Mouse (Mus musculus) lung, postnatal 4 days (tissue): ENCODE measurements at regions not wholly inside any gene's neighbourhood (a gene's known extent, or its start where the extent isn't known, plus 50 kb on each side); places are given as distances from the start of the nearest gene placed in this dataset.

Experiments used
- DNase-seq, 2 experiments: peaks; one replicate each; pipeline ENCODE4 v3.0.0; 2021

DNA sequence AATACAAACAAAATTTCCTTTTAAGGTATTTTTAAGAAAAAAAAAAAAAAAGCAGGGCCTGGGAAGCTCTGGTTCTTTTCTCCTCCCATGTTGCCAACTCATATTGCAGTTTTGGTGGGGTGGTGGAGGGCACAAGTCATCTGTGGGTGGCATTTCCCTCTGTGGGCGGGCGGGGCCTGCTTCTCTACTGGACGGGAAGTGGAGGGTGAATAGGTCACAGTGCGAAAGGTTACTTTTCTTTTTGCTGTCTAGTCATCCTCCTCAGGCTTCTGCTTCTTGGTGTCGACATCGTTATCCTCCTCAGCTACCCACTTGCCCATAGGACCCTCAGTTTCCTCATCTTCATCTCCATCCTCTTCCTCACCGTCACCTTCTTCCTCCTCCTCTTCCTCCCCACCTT is 55.3 kb upstream of the Plcb1 start:
- DNase-seq, result peak; percentile 45 to 56

GRCm38 (mm10) chr2:134726713-134727112 is 59.2 kb upstream of the Plcb1 start:
- no peak for DNase-seq

DNA sequence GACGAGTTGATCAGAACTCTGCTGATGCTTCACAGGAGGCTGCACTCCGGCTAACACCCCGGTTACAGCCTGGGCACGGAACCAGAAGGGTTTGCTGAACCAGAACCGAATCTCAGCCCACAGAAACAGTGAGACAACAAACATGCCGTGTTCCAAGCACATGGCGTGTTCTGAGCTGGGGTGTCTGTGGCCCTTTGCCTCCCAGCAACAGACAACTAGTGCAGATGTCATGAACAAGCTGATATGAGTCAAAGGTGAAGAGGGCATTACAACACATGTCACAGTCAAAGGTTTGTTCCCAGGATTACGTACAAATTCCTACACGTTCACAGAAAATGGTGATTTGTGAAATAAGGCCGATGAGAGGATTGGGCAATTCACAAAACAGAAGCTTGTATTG is 61.8 kb upstream of the Plcb1 start:
- DNase-seq, result peak in 1 of 2 experiments; percentile 16

- DNase-seq, result no peak
Measured at GRCm38 (mm10) chr2:134717815-134718362, 68.0 kb upstream of the Plcb1 start.

DNA sequence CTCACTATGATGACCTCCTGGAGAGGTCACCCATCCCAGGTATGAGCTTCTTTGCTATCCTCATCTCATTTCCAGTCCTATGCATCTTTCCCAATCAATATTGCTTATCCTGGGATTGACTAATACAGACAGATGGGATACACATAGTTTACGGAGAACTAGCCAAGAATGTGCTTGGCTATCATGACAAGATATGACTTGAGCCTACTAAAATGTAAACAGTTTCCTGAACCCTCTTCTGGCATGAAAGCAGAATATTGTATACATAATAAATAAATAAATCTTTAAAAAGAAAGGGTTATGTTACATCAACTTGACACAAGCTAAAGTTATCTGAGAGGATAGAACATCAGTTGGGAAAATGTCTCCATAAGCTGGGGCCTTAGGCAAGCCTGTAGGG is 69.3 kb upstream of the Plcb1 start:
- DNase-seq, result no peak

GRCm38 (mm10) chr2:134714001-134714400 is 70.1 kb upstream of the Tmx4 start:
- no peak for DNase-seq

- no peak for DNase-seq
Measured at GRCm38 (mm10) chr2:134708754-134709153, 64.8 kb upstream of the Tmx4 start.

DNA sequence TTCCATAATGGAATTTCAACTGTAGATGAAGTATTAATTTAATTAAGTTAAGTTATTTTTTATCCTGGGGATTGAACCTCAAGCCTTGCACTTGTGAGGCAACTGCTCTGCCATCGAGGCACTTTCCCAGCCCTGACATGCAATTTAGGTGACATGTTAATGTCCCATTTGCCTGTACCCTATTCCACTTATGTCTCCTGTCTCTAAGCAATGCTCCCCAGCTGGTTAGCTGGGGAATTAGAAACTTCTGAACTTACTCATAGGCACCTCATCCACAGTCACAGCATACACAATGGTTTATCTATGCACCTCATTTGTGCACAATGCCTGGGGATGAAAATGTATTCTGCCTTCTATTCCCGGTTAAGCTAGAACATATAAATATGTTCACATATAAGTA is 59.1 kb upstream of the Tmx4 start:
- DNase-seq, result no peak

- no peak for DNase-seq
Measured at GRCm38 (mm10) chr2:134697424-134697823, 53.5 kb upstream of the Tmx4 start.

GRCm38 (mm10) chr2:134696394-134696793 is 52.4 kb upstream of the Tmx4 start:
- DNase-seq, result no peak
